Mouse (Mus musculus) cerebellum, adult 9-10 months (tissue): ENCODE results near the gene Ttc25.
"Not testable (repeated sequence)": the region's sequence is repeated elsewhere in the genome, so short reads cannot be mapped to it uniquely, and the experiment has no call there.

Source experiments
- DNase-seq: peaks from one replicate; pipeline ENCODE4 v3.0.0; 2022

Ttc25 gene

DNA sequence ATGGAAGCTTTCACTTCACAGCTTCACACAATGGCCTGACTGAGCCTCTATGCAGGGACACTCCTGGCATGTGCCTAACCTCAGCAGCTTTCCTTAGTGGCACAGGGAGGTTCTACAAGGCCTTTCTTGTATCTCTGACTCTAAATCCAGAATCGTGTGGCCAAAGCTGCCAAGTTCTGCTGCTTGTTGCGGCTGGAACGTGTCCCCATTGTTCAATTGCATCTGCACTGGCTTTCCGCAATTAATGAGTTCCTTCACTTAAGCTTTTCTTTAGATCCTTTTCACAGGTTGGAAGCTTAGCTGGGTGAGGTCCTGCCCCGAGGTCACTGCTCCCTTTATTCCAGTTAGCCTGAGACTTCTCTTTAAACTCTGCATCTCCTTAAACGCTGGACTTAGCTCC, 11.5 kb upstream of the Ttc25 start:
- DNase-seq = no peak

GRCm38 (mm10) chr11:100534411-100534810, 11.0 kb upstream of the Ttc25 start:
- not testable (repeated sequence) for DNase-seq

GRCm38 (mm10) chr11:100534821-100535220, 10.6 kb upstream of the Ttc25 start:
- DNase-seq = not testable (repeated sequence)

DNA sequence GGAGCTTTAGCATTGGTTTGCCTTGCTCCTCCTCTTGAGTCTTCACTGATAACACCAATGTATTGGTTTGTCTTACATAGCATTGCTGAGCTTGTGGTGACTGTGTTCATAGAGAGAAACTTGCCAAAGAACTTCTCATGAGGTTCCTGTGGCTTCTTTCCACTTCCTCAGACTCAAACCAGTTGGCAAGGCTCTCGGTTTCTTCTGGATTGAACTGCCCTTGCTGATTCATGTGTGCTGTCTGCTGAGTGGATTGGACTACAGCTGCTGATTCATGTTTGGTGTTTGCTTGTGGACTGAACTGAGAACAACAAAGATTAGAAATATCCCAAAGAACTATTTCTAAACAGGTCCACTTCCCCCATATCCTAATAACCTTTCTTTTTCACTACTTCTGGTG, 9.4 kb upstream of the Ttc25 start:
- no peak for DNase-seq

DNA sequence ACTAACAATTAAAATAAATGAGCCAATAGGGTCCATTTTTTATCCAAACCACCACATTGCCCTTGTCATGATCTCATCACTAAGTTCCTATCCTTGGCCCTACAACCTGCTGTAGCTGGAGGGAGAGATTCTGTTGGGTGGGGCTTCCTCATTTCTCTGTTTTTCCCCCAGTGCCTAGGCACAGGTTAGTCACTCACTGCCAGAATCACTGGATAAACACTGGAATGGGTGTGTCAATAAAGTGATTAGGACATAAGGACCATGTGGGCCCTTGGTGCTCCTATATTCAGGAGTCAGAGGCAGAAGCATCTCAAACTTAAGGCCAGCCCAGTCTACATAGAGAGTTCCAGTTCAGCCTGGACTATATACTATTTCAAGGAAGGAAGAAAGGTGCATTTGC, 8.9 kb upstream of the Ttc25 start:
- DNase-seq = no peak

GRCm38 (mm10) chr11:100540966-100541365, 4.4 kb upstream of the Ttc25 start:
- DNase-seq = no peak

- no peak for DNase-seq
These were observed 3.8 kb upstream of the Ttc25 start for GRCm38 (mm10) chr11:100541577-100541976.

DNA sequence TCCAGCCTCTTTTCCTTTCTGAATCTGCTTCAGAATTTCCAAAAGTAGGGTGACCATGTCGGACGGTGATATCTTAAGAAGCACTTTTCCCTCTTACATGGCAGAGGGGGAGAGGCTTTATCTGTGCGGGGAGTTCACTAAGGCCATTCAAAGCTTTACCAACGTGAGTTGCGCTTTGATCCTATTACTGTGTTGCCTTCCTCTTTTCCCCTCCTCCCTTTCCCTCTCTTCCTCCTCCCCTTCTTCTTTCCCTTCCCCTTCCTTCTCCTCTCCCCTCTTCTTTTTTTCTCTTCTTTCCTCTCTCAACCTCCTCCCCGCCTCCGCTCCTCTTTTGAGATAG, 309 bp downstream of the Ttc25 start:
- no peak for DNase-seq

DNA sequence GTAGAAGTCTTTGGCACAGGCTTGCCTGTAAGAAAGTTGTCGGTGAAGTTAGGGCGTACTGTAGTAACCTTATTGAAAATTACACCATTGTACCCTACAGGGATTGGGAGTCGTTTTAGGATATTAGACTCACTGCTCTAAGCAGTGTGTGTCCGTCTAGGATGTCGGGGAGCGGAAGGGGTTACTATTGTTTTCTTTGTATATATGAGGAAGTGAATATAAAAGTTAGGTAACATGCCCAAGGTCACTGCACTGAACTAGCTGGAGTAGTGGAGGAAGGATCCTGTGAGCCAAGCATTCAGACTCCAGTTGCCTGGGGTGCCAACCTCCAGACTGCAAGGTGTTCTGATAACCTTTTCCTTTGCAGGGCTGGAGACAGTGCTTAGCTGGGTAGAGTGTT, 1.5 kb downstream of the Ttc25 start:
- DNase-seq = no peak

DNA sequence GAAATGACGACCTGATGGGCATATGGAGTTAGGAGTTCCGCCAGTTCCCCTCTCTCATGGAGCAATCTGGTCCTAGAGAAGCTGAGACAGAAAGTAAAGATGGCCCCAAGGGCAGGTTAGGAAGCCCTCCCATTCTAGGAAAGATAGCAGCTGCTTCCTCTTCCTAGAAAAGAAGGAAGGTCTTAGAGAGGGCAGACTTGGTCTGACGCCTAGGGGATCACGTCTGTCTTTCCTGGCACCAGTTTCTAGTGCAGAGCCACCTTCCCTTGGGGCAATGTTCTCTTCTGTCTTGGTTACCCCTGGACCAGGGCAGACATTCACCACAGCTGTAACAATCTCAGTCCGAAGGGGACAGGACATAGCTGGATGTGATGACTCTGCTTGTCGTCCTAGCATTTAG, 2.7 kb downstream of the Ttc25 start:
- DNase-seq = no peak

DNA sequence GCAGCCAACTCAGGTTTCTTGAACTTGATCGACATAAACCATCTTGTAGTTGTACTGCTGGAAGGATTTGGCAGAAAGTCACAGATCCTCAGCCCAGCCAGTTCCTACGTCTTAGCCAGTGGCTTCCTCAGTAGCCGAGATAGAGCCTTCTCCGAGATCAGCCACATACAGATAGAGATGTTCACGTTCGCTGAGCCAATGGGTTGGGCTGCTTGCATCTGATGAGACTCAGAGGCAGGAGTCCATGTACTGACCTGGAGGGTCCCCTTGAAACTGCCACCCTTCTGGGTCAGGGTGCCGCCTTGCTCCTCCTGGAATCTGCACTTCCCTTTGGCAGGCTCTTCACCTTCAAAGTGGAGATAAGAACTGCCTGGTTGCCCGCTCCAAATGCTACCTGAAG, 4.1 kb downstream of the Ttc25 start:
- no peak for DNase-seq

DNA sequence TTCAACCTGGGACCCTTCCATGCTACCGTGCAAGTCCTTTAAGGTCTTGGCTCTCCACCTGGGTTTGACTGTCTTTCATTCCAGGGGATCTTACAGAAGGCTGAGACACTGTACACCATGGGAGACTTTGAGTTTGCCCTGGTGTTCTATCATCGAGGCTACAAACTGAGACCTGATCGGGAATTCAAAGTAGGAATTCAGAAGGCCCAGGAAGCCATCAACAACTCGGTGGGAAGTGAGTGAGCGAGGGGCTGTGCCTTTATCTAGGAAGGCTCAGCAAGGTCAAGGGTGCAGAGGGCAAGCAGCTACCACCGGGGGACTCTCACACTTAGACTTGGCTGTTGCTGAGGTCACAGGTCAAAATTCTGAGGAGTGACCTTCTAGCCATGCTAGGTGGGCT, 4.7 kb downstream of the Ttc25 start:
- no peak for DNase-seq

DNA sequence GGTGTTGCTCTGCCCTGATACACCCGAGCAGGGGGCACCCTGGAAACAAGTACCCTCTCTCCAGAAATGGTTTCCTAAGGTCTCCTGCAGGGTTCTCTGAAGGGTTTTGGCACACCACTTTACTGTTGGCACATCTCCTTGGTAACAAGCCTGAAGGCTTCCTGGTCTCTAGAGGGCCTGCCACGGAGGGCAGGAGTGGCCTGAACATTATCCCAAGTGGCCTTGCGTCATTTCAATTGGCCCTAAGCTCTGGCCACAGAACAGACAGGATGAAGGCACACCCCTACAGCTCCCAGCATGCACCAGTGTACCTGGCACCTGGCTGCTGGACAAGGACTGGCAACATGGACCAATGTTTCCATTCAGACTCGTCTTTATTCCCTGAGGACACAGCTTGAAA, 7.4 kb downstream of the Ttc25 start:
- DNase-seq = no peak

- DNase-seq = peak; percentile 74
These were observed 10.2 kb downstream of the Ttc25 start for GRCm38 (mm10) chr11:100555583-100555982.

DNA sequence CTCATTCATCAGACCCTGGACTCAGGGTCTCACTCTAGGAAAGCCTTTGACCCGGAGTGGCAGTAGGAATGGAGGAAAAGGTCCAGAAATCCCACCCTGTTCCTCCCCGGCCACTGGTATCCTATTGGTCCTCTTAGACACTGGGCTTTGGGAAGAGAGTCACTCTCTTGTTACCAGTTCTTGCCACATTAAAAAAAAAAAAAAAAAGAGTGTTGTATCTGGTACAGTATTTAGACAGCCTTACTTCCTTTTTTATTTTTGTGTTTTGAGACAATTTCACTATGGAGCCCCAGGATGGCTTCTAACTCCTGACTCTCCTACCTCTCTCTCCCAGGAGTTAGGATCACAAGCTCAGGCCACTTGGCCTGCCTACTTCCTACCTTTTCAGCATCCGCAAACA, 12.2 kb downstream of the Ttc25 start:
- DNase-seq = no peak

GRCm38 (mm10) chr11:100559476-100559875, 14.1 kb downstream of the Ttc25 start:
- DNase-seq = no peak

DNA sequence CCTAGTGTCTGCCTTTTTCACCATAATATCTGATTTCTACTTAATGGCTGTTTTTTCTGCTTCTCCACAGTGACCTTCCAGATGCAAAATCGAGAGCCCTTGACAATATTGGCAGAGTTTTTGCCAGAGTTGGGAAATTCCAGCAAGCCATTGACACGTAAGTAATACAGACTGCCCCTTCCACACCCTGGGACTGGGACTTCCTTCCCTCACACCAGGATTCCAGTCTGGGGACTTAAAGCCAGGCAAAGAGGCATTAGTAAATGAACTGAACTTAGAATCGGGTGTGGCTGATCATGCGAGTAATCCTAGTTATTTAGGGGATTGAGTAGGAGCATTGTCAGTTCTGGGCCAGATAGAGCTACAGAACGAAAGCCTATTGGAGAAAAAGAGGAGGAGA, 16.3 kb downstream of the Ttc25 start:
- DNase-seq = no peak

- no peak for DNase-seq
These were observed 18.9 kb downstream of the Ttc25 start for GRCm38 (mm10) chr11:100564297-100564696.

DNA sequence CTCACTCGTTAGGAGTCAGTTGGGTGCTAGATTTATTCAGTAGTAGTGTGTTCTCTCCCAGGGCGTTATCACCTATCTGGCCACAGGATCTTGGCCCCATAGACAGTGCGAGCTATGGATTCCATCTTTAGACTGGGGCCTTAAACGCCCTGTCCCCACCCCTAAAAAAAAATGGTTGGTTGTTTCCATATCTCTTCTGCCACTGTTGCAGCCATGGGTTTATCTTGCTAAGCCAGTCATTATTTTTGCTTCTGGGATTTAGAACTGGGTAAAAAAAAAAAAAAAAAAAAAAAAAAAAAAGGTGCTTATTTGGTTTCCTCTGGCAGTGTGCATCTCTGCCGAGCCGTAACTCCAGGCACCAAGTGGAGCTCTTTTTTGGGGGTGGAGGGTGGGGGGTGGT, 19.3 kb downstream of the Ttc25 start:
- DNase-seq = no peak

DNA sequence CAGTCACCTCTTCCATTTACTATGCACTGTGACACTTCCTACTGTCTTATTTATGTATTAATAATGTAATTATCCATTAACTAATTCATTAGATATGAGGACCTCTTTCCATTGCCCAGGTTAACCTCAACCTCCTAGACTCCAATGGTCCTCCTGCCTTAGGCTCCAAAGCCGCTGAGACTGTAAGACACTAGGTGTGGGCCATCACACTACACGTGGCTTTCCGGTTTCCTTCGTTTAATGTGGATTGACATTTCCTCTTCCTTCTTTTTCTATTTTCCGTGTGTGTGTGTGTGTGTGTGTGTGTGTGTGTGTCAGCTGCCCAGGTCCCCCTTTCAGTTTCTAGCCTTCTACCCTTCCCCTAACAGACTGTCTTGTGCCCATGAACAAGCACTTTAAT, 21.8 kb downstream of the Ttc25 start:
- DNase-seq = no peak

- no peak for DNase-seq
These were observed 22.4 kb downstream of the Ttc25 start for GRCm38 (mm10) chr11:100567815-100568245.

- DNase-seq = no peak
These were observed 23.3 kb downstream of the Ttc25 start for GRCm38 (mm10) chr11:100568692-100569091.

- no peak for DNase-seq
These were observed 24.4 kb downstream of the Ttc25 start for GRCm38 (mm10) chr11:100569789-100570188.

DNA sequence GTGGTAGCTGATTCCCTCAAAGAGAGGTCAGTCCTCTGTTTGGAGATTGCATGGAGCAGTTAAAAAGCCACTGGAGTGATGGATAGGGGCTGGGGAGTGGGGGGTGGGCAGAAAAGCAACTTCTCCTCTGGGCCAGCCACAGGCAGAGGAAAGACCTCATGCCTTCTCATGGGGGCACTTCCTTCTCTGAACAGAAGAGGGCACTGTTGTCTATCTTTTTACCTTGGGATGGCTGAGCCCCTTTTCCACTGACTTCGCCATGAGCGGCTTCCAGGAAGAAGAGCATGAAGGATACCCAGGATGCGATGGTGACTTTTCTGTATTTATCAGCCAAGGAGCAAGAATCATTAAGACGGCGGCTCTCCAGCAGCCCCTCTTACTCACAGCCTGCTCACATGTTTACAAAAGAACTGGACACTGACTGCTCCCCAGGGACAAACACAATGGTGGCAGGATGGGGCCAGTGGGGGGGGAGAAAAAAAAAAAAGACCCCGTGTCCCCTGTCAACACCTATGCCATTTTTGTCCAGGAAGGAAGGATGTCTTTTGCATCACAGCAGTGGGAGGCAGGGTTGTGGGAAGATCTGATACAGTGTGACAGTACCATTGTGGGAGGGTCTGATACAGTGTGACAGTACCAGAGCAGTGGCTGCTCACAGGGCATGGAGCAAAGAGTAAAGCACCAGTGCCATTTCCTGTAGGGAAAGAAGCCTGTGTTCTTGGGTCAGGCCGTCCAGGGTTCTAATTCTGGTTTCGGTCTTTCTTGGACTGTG, 25.2 kb downstream of the Ttc25 start:
- peak; percentile 88 for DNase-seq

GRCm38 (mm10) chr11:100571202-100571567, 25.8 kb downstream of the Ttc25 start:
- DNase-seq = peak; percentile 63

- no peak for DNase-seq
These were observed 28.8 kb downstream of the Ttc25 start for GRCm38 (mm10) chr11:100574188-100574587.
